Mouse (Mus musculus) heart, embryonic 11.5 days (tissue): ENCODE measurements at regions not wholly inside any gene's neighbourhood (a gene's known extent, or its start where the extent isn't known, plus 50 kb on each side); places are given as distances from the start of the nearest gene placed in this dataset.
"Not testable (repeated sequence)": the region's sequence is repeated elsewhere in the genome, so short reads cannot be mapped to it uniquely, and the experiment has no call there.

Experiments used
- ATAC-seq: fragments of 200-750 bp; cut with Nextera tagmentation; replicated peaks from 2 replicates; pipeline ENCODE4 v1.8.0; 2017; ENCODE audit warnings: moderate library complexity; ENCODE audit not compliant: insufficient number of reproducible peaks, low FRiP score, low TSS enrichment
- H3K27ac ChIP-seq: fragments of 300-500 bp; sonication (generic); 2 replicates; pipeline ENCODE4 v1.5.1; 2014; ENCODE audit warnings: mild to moderate bottlenecking, low read depth, low read length
- H3K27me3 ChIP-seq: fragments of 300-500 bp; sonication (generic); 2 replicates; pipeline ENCODE4 v1.6.1; 2014; ENCODE audit warnings: mild to moderate bottlenecking, low read length, mixed read lengths; ENCODE audit not compliant: control insufficient read depth, insufficient read depth
- H3K36me3 ChIP-seq: fragments of 300-500 bp; sonication (generic); 2 replicates; pipeline ENCODE4 v1.6.1; 2014; ENCODE audit warnings: mild to moderate bottlenecking, low read length, moderate library complexity, mixed read lengths; ENCODE audit not compliant: control insufficient read depth, insufficient read depth
- H3K4me1 ChIP-seq: fragments of 300-500 bp; sonication (generic); 2 replicates; pipeline ENCODE4 v1.6.1; 2014; ENCODE audit warnings: low read length; ENCODE audit not compliant: control insufficient read depth, insufficient read depth
- H3K4me2 ChIP-seq: fragments of 300-500 bp; sonication (generic); 2 replicates; pipeline ENCODE4 v1.6.1; 2014; ENCODE audit warnings: mild to moderate bottlenecking, moderate library complexity
- H3K4me3 ChIP-seq: fragments of 300-500 bp; sonication (generic); 2 replicates; pipeline ENCODE4 v1.5.1; 2014; ENCODE audit warnings: low read depth, low read length
- H3K9ac ChIP-seq: fragments of 300-500 bp; sonication (generic); 2 replicates; pipeline ENCODE4 v1.6.1; 2014; ENCODE audit warnings: mild to moderate bottlenecking, low read depth, low read length, moderate library complexity
- H3K9me3 ChIP-seq: fragments of 300-500 bp; sonication (generic); replicated peaks from 2 replicates; pipeline ENCODE4 v1.6.1; 2016; ENCODE audit warnings: low read length; ENCODE audit not compliant: control insufficient read depth
- WGBS: fragments of 180-500 bp; shearing (Covaris S2); extraction: QIAGEN DNeasy Blood & Tissue Kit; methylation state at CpG from one replicate; pipeline ENCODE4 v1.1.7; 2014; ENCODE audit not compliant: insufficient replicate concordance; 5-methylcytosine and 5-hydroxymethylcytosine counted together

- Histone ChIP-seq H3K9me3 (no peaks in the 10 kb centered on the region), H3K36me3 (no peaks in the 10 kb centered on the region), H3K27ac (no peak overlapping the region), H3K4me3 (no peak overlapping the region), H3K27me3 (no peaks in the 10 kb centered on the region), H3K4me2 (no peak overlapping the region), H3K9ac (no peak overlapping the region), H3K4me1 (no peaks in the 10 kb centered on the region)
- no peak for ATAC-seq
- 77% methylated on average over 9 of the region's 9 CpGs for WGBS
Measured at GRCm38 (mm10) chr2:39338832-39339649, 112.8 kb upstream of the Ppp6c start.

DNA sequence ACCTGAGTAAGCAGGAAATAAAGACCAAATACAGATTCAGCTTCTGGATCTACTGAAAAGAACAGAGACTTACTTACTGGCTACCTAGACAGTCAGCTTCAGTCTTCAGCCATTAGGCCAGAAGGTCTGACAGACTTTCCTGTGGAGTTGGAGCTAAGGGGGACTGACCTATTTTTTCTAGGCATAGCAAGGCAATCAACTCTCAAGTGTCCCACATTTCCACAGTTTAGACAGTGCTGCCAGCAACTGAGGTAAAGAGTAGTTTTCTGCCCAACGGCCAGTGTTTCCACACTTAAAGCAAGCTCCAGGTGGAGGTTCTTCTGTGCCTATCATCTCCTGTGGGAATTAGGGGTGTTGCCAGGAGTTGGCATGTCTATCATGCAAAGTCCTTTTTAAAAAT lies 111.3 kb upstream of the Ppp6c start:
- ATAC-seq, result no peak
- Histone ChIP-seq H3K36me3 (no peaks in the 10 kb centered on the region), H3K9me3 (no peaks in the 10 kb centered on the region), H3K4me3 (no peak overlapping the region), H3K9ac (no peak overlapping the region), H3K27me3 (no peaks in the 10 kb centered on the region), H3K27ac (no peak overlapping the region), H3K4me2 (no peak overlapping the region), H3K4me1 (no peaks in the 10 kb centered on the region)
- 83% methylated on average over 1 of the region's 1 CpGs for WGBS

DNA sequence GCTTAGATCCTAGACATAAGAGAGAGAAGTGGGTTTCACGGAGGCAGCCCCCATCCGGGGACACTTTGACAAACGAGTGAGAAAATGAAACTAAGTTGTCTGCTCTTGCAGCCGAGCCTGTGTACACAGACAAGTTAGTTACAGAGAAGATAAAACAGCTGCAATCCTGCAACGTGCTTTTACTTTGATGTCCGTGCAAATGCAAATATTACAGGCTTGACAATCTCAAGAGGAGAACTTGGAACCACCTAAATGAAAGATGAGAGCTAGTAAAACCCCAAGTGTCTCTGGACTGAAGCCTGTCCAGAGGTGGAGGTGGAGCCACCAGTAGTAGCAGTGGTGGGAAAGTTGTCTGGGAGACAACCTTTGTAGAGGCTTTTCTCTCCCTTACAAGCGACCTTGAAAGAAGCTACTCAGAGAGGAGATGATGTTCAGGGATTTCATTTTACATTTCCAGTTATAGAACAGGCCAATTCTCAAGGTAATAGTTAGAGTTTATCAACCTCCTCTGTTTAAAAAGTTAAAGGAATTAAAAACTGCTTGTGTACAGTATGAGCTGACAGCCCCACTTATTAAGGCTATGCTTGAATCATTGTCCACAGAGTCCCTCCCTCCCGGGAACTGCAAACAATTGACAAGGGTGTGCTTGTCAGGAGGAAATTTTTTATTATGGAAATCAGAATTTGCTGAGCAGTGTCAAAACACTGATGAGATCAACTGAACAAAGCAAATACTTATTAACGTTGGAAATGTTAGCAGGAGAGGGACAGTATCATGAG lies 99.7 kb upstream of the Ppp6c start:
- Histone ChIP-seq H3K9me3 (no peaks in the 10 kb centered on the region), H3K4me3 (peak overlapping the region; percentile 2; the same call in 1 of the 2 replicates), H3K4me1 (no peaks in the 10 kb centered on the region), H3K36me3 (no peaks in the 10 kb centered on the region), H3K9ac (no peak overlapping the region), H3K27ac (peak overlapping the region; percentile 54; the same call in 1 of the 2 replicates), H3K27me3 (no peaks in the 10 kb centered on the region), H3K4me2 (peak overlapping the region; percentile 33)
- WGBS, result 52% methylated on average over 9 of the region's 9 CpGs
- ATAC-seq, result peak; percentile 27; the same call in 1 of the 2 replicates

DNA sequence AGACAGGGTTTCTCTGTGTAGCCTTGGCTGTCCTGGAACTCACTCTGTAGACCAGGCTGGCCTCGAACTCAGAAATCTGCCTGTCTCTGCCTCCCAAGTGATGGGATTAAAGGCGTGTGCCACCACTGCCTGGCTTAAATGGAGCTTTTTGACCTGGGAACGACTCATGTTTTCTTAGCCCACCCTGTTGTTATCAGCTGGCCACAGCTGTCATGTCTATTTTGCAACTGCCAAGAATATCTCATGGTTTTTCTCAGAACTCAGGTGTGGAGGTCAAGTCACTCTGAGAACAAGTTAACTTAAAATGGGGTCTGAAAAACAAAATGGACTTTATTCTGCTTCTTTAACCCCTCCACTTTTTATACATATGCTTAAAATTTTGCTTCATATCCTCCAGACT lies 98.9 kb upstream of the Ppp6c start:
- ATAC-seq, result peak; percentile 72
- not testable (repeated sequence) for H3K36me3 ChIP-seq, H3K9ac ChIP-seq, H3K27me3 ChIP-seq, H3K9me3 ChIP-seq, H3K4me1 ChIP-seq, H3K4me3 ChIP-seq, H3K4me2 ChIP-seq
- peak overlapping the region; percentile 54; the same call in 1 of the 2 replicates for H3K27ac ChIP-seq
- 46% methylated on average over 3 of the region's 3 CpGs for WGBS

DNA sequence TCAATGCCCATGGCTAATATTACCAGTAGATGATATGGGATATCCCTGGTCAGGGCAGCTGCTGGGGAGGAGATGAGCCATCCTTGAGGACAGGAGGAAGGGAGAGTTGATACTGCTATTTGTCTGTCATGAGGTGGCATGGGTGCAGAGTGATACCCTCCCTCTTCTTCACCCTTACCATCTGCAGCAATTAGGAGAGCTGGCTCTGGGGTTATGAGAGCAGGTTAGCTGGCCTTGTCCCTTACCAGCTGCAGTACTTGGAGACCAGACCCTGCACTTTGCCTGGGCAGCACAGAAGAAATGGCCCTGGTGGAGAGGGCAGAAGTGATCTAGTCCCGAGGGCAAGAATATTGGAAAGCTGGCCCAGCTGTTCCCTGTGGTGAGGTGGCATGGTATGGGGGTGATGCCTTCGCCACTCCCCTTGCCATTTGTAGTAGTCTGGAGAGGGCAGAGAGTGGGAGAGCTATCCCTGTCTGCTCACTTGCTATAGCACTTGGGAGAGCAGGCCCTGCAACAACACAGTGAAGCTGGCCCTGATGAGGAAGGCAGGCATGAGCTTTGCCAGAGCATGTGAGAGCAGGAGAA lies 73.6 kb upstream of the Ppp6c start:
- Histone ChIP-seq H3K9me3 (no peaks in the 10 kb centered on the region), H3K27me3 (no peaks in the 10 kb centered on the region), H3K4me3 (no peak overlapping the region), H3K27ac (no peak overlapping the region), H3K4me1 (no peaks in the 10 kb centered on the region), H3K9ac (no peak overlapping the region), H3K4me2 (no peak overlapping the region), H3K36me3 (no peaks in the 10 kb centered on the region)
- WGBS, result 77% methylated on average over 2 of the region's 2 CpGs
- ATAC-seq, result no peak

DNA sequence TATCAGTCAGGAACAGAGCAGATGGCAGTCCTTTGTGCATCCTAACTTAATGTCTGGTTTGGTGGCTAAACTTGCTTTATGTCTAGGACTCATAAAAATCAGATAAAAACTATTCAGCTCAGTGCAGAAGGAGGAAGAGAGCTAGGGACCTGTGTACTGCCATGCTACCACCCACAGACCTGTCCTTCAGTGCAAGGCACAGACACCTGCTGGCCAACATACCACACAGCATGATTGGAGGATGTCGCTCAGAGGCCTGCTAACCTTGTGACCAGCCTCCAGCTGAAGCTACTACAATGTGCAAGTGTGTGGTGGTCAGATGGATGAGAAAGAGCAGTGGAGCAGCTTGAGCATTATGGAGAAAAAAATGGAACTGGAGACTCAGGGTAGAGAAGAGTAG lies 73.0 kb upstream of the Ppp6c start:
- no peak for ATAC-seq
- Histone ChIP-seq H3K9ac (no peak overlapping the region), H3K36me3 (no peaks in the 10 kb centered on the region), H3K4me3 (no peak overlapping the region), H3K9me3 (no peaks in the 10 kb centered on the region), H3K4me2 (no peak overlapping the region), H3K27me3 (no peaks in the 10 kb centered on the region), H3K27ac (no peak overlapping the region), H3K4me1 (no peaks in the 10 kb centered on the region)
- 60% methylated on average over 1 of the region's 1 CpGs for WGBS

DNA sequence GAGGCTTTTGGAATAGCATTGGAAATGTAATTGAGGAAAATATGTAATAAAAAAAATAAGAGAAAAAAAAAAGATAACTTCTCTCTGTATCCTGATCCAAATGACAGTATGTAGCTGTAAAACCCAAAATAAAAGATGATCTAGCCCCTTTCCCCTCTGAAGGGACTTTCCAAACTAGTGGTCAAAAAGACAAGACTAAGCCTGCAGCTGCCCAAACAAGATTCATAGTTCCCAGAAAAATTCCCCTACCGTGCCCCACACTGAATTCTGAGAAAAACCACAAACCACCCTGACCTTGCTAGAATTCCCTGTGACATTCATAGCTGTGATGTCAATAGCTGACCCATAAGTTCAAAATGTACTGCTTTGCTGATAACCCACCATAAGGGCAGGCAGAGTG lies 69.2 kb upstream of the Ppp6c start:
- Histone ChIP-seq H3K27me3 (no peaks in the 10 kb centered on the region), H3K4me3 (no peak overlapping the region), H3K9ac (no peak overlapping the region), H3K4me1 (no peaks in the 10 kb centered on the region), H3K9me3 (no peaks in the 10 kb centered on the region), H3K36me3 (no peaks in the 10 kb centered on the region), H3K27ac (no peak overlapping the region), H3K4me2 (no peak overlapping the region)
- no peak for ATAC-seq
- 86% methylated on average over 1 of the region's 1 CpGs for WGBS

GRCm38 (mm10) chr2:39278218-39278617 lies 52.0 kb upstream of the Ppp6c start:
- Histone ChIP-seq H3K36me3 (no peaks in the 10 kb centered on the region), H3K9me3 (no peaks in the 10 kb centered on the region), H3K9ac (no peak overlapping the region), H3K4me2 (no peak overlapping the region), H3K4me1 (no peaks in the 10 kb centered on the region), H3K4me3 (no peak overlapping the region), H3K27ac (no peak overlapping the region), H3K27me3 (no peaks in the 10 kb centered on the region)
- 49% methylated on average over 1 of the region's 1 CpGs for WGBS
- ATAC-seq, result no peak
